ENCODE assay signal across 13 mouse cellular contexts in genomic region chrX:168595193-168595592, GRCm38 (mm10). TPM values are rescaled to one million over a fixed set of nuclear protein-coding genes. Genes with fewer than 3 reads are reported as not detected.
"Had no signal": no experiment of that assay in that cellular context is flagged by ENCODE, and none has a peak within 500 bp of the region (broad histone marks: within the 10 kb centered on the region; RNA-seq: fewer than 3 reads in every experiment).

No protein-coding gene starts in this region.

- H3K9me3 ChIP-seq: limb, embryonic 13.5 days; midbrain, embryonic 12.5 days; neural tube, embryonic 13.5 days had no signal

- H3K27ac ChIP-seq: limb, embryonic 13.5 days; liver, embryonic 14.5 days; macrophage; midbrain, embryonic 12.5 days; neural tube, embryonic 13.5 days had no signal

- ATAC-seq: intestine, embryonic 16.5 days; midbrain, embryonic 16.5 days had no signal

- H3K36me3 ChIP-seq: limb, embryonic 13.5 days; midbrain, embryonic 12.5 days; neural tube, embryonic 13.5 days had no signal

- H3K4me3 ChIP-seq: limb, embryonic 13.5 days; midbrain, embryonic 12.5 days; neural tube, embryonic 13.5 days had no signal

- H3K9ac ChIP-seq: limb, embryonic 13.5 days; liver, embryonic 14.5 days; midbrain, embryonic 12.5 days; neural tube, embryonic 13.5 days had no signal

- DNase-seq: layer of hippocampus, adult 9-11 months; layer of hippocampus, postnatal 36 days; right cerebral cortex, postnatal 14 days; thymus, postnatal 36 days had no signal

- H3K4me1 ChIP-seq: limb, embryonic 13.5 days; midbrain, embryonic 12.5 days; neural tube, embryonic 13.5 days had no signal

- H3K4me2 ChIP-seq: limb, embryonic 13.5 days; midbrain, embryonic 12.5 days; neural tube, embryonic 13.5 days had no signal

RNA-seq across cellular contexts. Expression of gene Frmpd4, which starts 18.2 kb away (rescaled TPM):
- total RNA-seq: liver, adult 2 months; megakaryocyte-erythroid progenitor cell, adult 5-6 weeks had no signal
- polyA plus RNA-seq: liver, adult 2 months; macrophage had no signal
